Mouse (Mus musculus) right cerebral cortex, adult 2 months (tissue): ENCODE data around the gene Coil.

Experiments
- DNase-seq, 2 experiments: peaks; one replicate each; pipeline ENCODE4 v3.0.0; 2021 to 2022; ENCODE audit warnings: low spot score in 2 of 2

Gene Coil

DNA sequence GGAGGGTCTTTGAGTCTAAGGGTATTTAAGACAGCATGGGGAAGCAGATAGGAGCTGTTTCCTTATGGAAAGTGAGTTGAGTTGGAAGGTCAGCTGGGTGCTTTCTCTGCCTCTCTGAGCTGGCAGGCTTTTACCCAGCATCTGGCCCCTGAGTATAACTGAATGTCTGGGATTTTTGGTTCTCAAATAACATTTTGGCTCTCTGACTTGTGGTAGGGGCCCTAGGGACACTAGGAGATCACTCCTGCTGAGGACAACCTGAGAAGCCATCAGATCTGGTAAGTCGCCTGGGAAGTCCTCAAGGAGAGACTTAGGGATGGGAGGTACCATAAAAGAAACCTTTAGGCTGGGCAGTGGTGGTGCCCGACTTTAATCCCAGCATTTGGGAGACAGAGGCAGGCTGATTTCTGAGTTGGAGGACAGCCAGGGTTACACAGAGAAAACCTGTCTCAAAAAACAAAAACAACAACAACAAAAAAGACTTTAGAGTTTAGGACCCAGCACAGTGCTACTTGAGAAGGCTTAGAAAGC, at the start of gene Coil:
TSS of gene Coil (plus strand) at position 51 of the 531 bp plus-strand sequence.
- no peak for DNase-seq

DNA sequence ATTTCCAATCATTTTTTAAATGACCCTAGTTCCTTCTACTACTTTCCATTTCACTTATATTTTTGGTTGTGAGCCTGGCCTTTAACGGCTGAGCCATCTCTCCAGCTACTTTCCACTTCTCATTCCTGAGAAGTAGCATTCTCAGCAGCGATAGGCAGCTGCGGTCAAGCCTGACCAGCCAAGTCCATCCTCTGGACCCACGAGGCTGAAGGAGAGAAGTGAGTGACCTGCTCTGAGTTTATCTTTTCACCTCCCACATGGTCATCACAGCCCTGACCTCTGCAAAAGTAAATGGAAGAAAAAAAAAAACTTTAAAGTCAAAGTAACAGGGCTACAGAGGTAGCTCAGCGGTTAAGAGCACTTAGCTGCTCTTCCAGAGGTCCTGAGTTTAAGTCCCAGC, 43.5 kb upstream of the Coil start:
- no peak for DNase-seq

DNA sequence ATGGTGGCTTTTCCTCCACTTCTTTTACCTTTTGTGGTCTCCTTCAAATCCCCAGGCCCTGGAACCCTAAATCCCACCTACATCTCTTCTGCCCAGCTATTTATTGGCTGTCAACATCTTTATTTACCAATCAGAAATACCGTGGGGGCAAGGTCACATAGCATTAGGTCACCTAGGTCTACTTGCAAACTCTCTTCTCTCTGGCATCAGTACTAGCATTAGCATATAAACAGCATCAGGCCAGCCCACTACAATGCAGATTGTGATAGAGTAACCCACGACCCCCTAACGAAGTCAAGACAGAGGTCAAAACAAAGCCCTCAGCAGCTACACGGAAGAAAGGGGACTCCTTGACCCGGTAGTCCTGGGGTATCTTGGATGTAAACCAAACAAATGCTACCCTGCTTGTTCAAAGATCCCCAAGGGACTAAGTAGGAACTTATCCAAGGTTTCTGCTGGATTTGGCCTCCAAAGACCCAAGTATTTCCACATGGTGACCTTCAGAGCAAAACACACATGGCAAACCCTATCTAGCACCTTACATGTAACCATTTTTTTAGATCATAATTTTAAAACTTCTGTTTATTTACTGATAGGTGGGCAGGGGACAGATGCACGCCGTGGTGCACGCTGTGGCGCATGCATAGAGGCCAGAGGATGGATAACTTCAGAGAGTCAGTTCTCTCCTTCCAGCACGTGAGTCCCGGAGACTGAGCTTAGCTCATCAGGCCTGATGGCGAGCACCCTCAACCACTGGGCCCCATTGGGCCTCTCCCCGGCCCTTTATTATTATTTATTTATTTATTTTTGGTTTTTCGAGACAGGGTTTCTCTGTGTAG, 38.1 kb upstream of the Coil start:
- DNase-seq, result no peak

DNA sequence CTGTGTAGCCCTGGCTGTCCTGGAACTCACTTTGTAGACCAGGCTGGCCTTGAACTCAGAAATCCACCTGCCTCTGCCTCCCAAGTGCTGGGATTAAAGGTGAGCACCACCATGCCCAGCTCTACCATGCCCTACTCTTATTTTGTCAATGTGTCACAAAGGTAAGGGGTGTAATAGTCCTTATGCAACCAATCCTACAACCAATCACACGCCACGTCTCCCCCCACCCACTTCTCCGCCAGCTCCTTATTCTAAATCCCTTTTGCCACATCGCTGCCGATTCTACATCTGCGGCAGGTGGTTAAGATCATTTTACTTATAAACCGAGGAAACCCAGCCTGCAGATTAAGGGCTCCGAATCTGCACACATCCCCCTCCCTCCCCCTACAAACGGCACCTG, 37.0 kb upstream of the Coil start:
- no peak for DNase-seq

DNA sequence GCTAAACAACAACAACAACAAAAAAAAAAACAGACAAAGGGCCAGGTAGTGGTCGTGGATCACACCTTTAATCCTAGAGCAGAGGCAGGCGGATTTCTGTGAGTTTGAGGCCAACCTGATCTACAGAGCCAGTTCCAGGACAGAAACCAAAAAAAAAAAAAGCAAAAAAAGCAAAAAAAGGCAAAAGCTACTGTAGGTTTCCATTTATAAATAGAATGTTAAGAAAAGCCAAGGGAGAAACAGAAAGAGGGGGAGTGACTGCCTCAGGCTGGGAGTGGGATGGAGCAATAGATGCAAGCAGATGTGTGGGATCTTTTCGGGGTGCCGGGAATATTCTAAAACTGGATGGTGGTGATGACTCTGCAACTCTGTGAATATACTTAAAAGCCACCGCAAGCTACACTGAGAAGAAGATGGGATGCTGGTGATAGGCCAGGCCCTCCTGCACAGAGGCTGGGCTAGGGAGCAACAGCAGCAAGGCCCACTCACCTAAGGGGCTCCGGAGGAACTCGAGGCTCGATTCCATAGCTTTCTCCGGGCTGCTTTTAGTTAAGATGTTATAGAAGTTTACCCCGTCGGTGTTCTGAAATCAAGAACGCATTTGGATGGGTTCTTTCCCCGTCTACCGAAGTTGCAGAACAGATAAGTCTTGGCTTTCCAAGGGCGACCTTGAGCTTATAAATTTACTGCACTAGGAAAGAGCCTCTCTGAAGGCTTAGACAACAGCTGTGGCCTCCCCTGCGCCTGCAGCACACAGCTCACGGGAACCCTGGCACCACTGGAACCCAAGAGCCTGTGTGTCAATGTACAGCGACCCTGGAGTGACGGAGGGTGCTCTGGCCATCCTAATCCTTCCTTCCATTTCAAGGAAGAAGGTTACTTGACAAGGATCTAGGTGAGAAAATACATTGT, 35.7 kb upstream of the Coil start:
- peak; percentile 60 to 62 for DNase-seq

DNA sequence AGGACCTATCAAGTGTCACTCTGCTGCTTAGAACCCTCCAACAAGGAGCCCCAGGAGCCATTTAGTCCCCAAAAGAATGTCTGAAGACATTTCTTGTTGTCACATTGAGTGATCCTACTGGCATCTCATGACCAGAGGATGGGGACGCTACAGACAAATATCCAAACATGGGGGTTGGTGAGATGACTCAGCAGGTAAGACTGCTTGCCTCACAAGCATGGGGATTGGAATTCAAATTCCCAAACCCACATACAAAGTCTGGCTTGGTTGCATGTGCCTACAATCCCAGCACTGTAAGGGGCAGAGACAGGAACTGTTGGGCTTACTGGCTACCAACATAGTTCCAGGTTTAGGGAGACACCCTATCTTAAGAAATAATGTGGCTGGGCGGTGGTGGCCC, 32.2 kb upstream of the Coil start:
- DNase-seq, result no peak

DNA sequence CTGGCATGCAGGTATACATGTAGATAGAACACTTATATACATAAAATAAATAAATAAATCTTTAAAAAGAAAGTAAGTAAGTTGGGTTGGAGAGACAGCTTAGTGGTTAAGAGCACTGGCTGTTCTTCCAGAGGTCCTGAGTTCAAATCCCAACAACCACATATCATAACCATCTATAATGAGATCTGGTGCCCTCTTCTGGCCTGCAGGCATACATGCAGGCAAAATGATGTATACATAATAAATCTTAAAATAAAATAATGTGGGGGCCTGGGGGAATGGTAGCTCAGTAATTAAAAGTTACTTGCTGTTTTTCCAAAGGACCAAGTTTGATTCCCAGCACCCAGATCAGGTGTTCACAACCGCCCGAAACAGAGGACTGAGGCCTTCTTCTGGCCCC, 31.3 kb upstream of the Coil start:
- DNase-seq, result no peak

DNA sequence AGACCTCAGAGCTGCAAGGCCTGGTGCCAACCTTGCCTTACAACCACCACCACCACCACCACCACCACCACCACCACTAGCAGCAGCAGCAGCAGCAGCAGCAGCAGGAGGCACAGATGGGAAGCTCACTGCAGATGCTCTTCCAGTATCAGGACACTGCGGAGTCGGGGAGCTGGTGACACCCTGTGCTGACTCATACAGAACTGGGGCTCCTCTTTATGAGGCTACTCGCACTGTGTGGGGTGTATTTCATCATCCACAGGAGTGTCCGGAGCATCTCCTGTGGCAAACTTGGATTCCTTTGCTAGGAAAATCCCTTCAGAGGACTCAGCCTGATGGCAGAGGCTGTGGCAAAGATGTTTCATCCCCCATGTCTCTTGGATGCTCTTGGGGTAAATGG, 30.4 kb upstream of the Coil start:
- DNase-seq, result peak; percentile 40 to 49

DNA sequence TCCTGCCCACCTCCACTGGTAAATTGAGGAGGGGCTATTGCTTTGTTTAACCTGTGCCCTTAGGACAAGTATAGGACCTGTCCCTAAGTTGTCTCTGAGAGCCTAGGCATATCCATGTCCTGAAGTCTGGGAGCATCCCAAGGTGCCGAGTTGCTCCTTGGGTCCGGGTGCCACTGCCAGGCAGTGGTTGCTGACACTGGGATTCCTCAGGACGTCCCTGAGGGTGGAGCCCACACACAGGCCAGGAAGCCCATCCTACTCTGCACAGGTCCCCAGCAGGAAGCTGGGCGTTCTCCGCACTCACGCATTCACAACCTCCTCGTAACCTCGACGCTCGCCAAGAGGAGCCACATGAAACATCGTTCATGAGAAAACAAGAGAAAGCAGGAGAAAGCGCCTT, 28.6 kb upstream of the Coil start:
- DNase-seq, result no peak

DNA sequence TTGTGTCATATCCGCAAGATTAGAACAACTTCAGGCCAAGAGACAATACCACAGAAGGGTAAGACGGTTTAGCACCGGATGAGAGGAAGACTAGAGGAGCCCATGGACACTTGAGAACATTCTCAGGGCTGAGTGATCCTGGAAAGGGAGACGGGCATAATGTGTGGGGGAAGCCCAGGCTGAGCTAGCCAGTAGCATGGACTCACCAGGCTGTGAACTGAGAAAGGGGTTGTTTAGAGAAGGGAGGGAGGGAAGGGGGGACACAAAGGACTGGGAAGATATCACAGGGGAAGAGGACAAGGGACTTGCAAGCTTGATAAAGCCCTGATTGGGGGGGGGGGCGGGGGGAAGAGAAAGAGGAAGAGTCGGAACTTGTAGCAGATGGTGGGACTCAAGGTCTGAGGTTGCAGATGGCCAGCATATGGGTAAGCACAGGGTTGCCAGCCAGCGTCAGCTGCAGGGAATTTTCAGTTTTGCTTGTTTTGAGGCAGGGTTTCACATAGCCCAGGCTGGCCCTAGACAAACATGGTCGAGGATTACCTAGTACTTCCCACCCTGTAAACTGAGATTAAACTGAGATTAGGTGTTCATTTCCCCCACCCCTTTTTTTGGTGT, 24.0 kb upstream of the Coil start:
- DNase-seq, result no peak

DNA sequence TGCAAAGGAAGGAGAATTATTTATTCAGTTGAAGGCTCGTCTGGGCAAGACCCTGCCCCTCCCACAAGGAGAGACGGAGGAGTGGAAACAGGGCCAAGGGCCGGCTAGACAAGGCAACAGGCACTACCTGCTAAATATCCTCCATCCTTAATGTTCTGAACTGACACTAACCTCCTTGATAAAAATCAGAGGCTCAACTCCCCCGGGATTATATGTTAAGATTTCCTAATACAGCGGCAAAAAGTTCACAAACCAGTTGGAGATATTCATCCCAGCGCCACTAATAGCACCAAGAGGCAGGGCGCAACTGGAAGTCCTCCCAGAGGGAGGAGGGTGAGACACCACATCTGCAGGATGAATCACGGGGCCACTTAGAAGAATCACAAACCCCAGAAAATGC, 21.2 kb upstream of the Coil start:
- DNase-seq, result no peak

DNA sequence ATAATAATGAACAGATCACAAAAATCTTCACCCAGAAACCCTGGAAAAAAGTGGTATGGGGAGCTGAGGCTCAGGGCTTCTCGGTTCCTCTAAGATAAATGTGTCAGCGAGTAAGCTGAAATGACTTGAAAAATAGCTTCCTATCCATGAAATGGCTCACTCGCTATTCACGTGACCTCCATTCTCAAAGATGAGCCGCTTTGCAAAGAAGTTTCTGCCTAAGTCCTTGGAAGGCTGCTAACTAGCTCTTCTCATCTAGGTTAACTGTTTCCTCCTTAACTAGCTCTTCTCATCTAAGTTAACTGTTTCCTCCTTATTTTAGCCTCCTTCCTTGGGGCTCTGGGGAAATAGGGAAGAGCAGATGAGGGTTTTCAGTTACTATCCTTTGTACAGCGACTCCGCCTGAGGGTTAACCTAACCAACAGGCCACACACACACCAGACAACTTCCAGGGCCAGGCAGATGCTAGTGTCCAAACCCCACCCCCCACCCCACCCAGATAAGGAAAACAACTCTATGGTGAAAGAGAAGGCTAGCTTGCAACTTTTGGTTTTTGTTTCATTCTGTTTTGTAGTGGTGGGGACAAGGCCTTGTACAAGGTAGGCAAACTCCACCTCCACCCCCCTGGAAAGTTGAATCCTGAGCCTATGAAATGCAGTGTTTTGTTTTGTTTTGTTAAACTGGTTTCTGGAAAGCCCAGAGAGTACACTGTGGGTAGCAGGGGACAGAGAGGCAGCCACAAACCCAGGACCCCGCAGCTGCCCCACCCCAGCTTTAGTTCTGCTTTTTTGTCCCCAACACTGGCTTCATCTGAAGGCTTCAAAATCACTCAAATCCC, 20.0 kb upstream of the Coil start:
- no peak for DNase-seq

DNA sequence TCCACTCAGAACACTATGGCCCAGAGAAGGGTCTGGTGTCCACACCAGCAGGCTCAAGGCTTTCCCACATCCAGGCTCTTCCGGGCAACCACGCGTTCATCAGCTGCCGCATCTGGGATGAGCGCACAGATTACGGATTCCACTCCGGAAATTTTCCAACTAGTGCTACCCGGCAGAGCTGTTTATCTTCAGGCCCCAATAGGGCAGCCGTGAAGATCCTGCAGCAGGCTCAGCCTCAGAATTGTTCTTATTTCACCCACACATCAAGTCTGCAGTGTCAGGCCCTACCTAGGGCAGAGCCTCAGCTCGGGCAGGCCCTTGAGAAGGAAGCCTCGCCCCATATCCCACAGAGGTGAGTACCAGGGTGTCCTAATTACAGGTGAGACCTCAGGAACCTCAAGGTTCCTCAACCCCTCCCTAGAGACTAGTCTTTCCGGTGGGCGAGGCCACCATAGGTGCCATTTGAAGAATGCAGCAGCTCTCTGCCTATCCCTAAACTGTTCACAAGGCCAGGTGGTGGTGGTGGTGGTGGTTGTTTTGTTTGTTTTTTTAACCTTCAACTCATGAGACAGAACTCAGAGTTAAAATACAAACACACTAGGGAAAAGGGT, 19.3 kb upstream of the Coil start:
- DNase-seq, result no peak

DNA sequence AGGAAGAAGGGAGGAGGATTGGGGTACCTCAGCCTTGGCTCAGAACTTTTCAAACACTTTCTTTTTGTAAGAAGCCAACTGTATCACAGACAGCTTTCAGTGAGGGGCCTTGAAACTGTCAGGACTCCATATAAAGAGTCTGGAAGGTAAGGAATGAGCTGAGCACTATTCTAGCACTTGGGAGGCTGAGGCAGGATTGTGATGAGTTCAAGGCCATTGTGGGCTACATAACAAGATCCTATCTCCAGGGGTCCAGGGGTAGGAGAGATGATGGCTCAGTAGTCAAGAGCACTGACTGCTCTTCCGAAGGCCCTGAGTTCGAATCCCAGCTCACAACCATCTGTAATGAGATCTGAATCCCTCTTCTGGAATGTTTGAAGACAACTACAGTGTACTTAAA, 18.5 kb upstream of the Coil start:
- no peak for DNase-seq

DNA sequence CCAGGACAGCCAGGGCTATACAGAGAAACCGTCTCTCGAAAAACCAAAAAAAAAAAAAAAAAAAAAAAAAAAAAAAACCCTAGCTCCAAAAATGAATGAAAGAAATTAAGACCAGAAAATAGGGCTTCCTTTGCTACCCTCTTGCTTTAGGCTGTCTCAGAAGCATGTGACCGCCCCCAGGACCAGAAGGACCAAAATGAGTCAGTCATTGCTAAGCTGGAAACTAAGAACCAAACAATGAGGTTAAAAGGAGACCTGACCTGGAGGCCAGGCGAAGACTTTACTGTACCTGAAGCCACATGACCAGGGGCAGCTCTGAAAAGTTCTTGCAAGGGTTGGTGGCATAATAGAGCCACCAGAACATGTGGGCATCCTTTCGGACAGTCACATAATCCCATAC, 17.9 kb upstream of the Coil start:
- no peak for DNase-seq

DNA sequence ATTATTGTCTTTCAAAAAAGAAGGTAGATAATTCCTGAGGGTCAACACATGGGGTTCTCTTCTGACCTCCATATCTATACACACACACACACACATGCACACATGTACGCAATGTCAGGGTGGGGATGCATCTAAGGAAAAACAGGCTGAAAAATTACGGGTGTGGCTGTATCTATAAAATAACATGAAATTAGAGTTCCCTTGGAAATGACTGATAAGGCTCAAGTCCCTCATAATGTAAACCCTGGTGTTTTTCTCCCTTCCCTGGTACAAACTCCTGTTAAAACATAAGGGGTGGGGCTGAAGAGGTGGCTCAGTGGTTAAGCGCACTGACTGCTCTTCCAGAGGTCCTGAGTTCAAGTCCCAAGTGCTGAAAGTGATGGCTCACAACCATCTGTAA, 16.5 kb upstream of the Coil start:
- DNase-seq, result no peak

DNA sequence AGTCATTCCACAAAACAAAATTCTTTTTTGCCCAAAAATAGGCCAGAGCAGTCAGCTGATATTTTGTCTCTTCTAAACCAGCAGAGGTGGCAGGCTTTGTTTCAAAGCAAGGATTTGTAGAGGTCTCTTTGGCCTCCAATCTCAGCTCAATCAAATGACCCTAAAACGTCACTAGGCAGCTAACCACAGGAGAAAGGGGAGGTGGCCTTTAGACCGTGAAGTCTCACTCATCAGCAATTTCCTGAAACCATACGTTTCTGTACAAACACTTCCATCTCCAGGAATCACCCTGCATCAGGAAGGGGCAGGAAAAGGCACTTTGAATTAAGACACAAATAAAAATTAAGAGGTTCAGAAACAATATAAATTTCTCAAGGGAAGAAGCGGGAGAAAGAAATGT, 15.2 kb upstream of the Coil start:
- no peak for DNase-seq

DNA sequence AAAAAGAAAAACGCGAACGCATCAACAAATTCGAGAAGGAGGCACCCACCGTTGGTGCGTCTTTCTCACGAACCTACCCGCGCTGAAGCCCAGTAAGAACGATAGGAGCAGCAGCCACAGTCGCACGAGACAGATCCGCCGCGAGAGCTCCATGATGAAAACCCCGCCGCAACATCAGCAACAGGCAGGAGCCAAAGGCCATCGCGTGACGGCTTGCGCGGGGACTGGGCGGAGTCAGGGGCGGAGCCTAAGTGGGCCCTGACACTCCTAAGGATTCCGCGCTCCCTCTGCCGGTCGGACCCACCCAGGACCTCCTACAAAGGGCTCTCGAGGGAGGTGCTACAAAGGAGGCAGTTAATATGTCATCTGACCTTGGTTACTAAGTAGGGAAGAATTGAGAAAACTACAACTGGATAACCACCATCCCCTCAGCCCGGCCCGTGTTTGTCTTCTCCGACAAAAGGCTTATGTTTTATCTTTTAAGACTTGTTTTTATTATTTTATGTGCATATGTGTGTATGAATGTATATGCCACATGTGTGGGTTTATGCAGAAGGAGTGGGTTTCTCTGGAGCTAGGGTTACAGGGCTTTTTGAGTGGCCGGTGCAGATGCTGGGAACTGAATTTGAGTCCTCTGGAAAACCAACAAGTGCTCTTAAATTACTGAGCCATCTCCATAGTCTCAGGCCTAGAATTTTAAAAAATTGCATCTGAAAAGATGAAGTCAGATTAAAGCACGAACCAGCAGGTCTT, 14.7 kb upstream of the Coil start, which contains the start of gene Scpep1:
TSS of gene Scpep1 (minus strand) at position 249 of the 753 bp plus-strand sequence.
- peak; percentile 95 to 97 for DNase-seq

DNA sequence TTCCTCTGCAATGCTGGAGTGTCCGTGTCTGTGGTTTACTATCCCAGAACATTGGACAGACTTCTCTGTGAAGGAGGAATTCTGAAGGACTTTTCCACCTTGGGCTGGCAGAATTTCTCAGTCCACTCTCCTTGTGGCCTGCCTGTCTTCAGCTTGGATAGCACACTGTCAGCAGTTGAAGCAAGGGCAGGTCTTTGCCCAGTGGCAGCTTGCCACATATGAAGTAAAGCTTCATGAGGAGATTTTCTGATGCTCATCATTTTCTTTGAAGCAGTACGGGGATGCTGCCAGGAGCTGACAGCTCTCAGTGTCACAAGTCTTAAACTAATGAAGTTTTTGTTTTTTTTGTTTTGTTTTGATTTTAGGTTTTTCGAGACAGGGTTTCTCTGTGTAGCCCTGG, 11.2 kb upstream of the Coil start:
- DNase-seq, result no peak

DNA sequence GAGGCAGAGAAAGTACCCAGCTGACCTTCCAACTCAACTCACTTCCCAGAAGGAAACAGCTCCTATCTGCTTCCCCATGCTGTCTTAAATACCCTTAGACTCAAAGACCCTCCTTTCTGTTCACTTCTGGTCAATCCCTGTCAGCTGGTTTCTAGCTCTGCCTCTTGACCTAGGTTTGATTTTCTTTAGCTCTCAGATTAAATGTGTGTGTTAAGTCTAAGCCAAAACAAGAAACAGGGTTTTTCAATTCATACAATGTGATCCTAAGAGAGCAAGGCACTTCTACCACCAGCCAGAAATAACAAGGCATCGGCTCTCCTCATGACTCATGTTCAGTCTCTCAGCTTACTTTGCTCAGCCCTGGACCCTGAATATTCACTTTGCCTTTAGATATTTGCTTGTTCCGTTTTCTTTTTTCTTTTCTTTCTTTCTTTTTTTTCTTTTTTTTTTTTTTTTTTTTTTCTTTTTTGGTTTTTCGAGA, 3.1 kb upstream of the Coil start, which contains the start of gene Elobl:
TSS of gene Elobl (minus strand) at position 51 of the 481 bp plus-strand sequence.
- DNase-seq, result no peak
